Mouse (Mus musculus): ENCODE data around the gene Ttc41.

Gene Ttc41

GRCm38 (mm10) chr10:86755816-86756502 is 50.3 kb downstream of the Ttc41 start:
- DNase-seq (ENCODE audit: low spot score): no peak

GRCm38 (mm10) chr10:86757724-86758123 is 52.1 kb downstream of the Ttc41 start:
- no peak for DNase-seq (ENCODE audit: low spot score)

GRCm38 (mm10) chr10:86758211-86758610 is 52.6 kb downstream of the Ttc41 start:
- no peak for DNase-seq (ENCODE audit: low spot score)

- DNase-seq (ENCODE audit: low spot score): no peak
Observed at GRCm38 (mm10) chr10:86761236-86761635, 55.6 kb downstream of the Ttc41 start.

- no peak for DNase-seq (ENCODE audit: low spot score)
Observed at GRCm38 (mm10) chr10:86761722-86762383, 56.2 kb downstream of the Ttc41 start.

- DNase-seq (ENCODE audit: low spot score): no peak
Observed at GRCm38 (mm10) chr10:86762384-86762730, 56.7 kb downstream of the Ttc41 start.

- no peak for DNase-seq (ENCODE audit: low spot score)
Observed at GRCm38 (mm10) chr10:86763672-86764071, 58.1 kb downstream of the Ttc41 start, which contains the start of gene Gm49358. Gm49358 (plus strand) TSS chr10:86763972.

- DNase-seq (ENCODE audit: low spot score): no peak
Observed at GRCm38 (mm10) chr10:86765344-86765966, 59.8 kb downstream of the Ttc41 start.

GRCm38 (mm10) chr10:86769216-86769615 is 63.6 kb downstream of the Ttc41 start:
- DNase-seq (ENCODE audit: low spot score): no peak

- no peak for DNase-seq (ENCODE audit: low spot score)
Observed at GRCm38 (mm10) chr10:86769797-86770196, 64.2 kb downstream of the Ttc41 start.

GRCm38 (mm10) chr10:86771701-86772100 is 66.1 kb downstream of the Ttc41 start:
- no peak for DNase-seq (ENCODE audit: low spot score)

GRCm38 (mm10) chr10:86772231-86772631 is 66.6 kb downstream of the Ttc41 start:
- no peak for DNase-seq (ENCODE audit: low spot score)

- DNase-seq (ENCODE audit: low spot score): no peak
Observed at GRCm38 (mm10) chr10:86773360-86773759, 67.7 kb downstream of the Ttc41 start.

GRCm38 (mm10) chr10:86776281-86776680 is 70.7 kb downstream of the Ttc41 start:
- no peak for DNase-seq (ENCODE audit: low spot score)

GRCm38 (mm10) chr10:86777614-86778319 is 72.2 kb downstream of the Ttc41 start:
- DNase-seq (ENCODE audit: low spot score): no peak

GRCm38 (mm10) chr10:86778398-86779116 is 72.9 kb downstream of the Ttc41 start, which contains the start of gene Nt5dc3:
Nt5dc3 (plus strand) TSS chr10:86779005.
- DNase-seq (ENCODE audit: low spot score): peak; percentile 96

GRCm38 (mm10) chr10:86779117-86779755 is 73.6 kb downstream of the Ttc41 start:
- DNase-seq (ENCODE audit: low spot score): peak; percentile 52

GRCm38 (mm10) chr10:86779816-86780500 is 74.3 kb downstream of the Ttc41 start:
- no peak for DNase-seq (ENCODE audit: low spot score)

GRCm38 (mm10) chr10:86781641-86782040 is 76.0 kb downstream of the Ttc41 start:
- DNase-seq (ENCODE audit: low spot score): no peak

GRCm38 (mm10) chr10:86782656-86783055 is 77.0 kb downstream of the Ttc41 start:
- no peak for DNase-seq (ENCODE audit: low spot score)

- no peak for DNase-seq (ENCODE audit: low spot score)
Observed at GRCm38 (mm10) chr10:86783561-86783960, 78.0 kb downstream of the Ttc41 start.

Measured in ovary, postnatal 36 days (tissue).